Mouse (Mus musculus) lung, embryonic 14.5 days (tissue): ENCODE measurements around the gene Polr1e. TPM values are rescaled to one million over a fixed set of nuclear protein-coding genes. Genes with fewer than 3 reads are reported as not detected.

Experiments
- ATAC-seq: fragments of 200-750 bp; cut with Nextera tagmentation; 2 replicates; pipeline ENCODE4 v1.8.0; 2017; ENCODE audit warnings: mild to moderate bottlenecking, moderate TSS enrichment, moderate library complexity; ENCODE audit not compliant: insufficient read depth
- DNase-seq: peaks from one replicate; pipeline ENCODE4 v3.0.0-alpha.2; 2015
- H3K27ac ChIP-seq: fragments of 300-500 bp; sonication (generic); 2 replicates; pipeline ENCODE4 v1.5.1; 2014; ENCODE audit warnings: low read depth, mild to moderate bottlenecking, moderate library complexity
- H3K27me3 ChIP-seq: fragments of 300-500 bp; sonication (generic); 2 replicates; pipeline ENCODE4 v1.6.1; 2014; ENCODE audit warnings: low read length, control low read depth; ENCODE audit not compliant: insufficient read depth
- H3K36me3 ChIP-seq: fragments of 300-500 bp; sonication (generic); 2 replicates; pipeline ENCODE4 v1.6.1; 2014; ENCODE audit warnings: control low read depth; ENCODE audit not compliant: insufficient read depth
- H3K4me1 ChIP-seq: fragments of 300-500 bp; sonication (generic); 2 replicates; pipeline ENCODE4 v1.6.1; 2014; ENCODE audit warnings: antibody characterized with exemption, control low read depth; ENCODE audit not compliant: insufficient read depth
- H3K4me2 ChIP-seq: fragments of 300-500 bp; sonication (generic); 2 replicates; pipeline ENCODE4 v1.6.1; 2014; ENCODE audit warnings: mild to moderate bottlenecking
- H3K4me3 ChIP-seq: fragments of 300-500 bp; sonication (generic); 2 replicates; pipeline ENCODE4 v1.5.1; 2014; ENCODE audit warnings: low read depth, low read length
- H3K9ac ChIP-seq: fragments of 300-500 bp; sonication (generic); 2 replicates; pipeline ENCODE4 v1.6.1; 2014
- H3K9me3 ChIP-seq: fragments of 300-500 bp; sonication (generic); 2 replicates; pipeline ENCODE4 v1.6.1; 2016; ENCODE audit warnings: low read depth, low read length, control low read depth
- CTCF ChIP-seq: IDR thresholded peaks from 2 replicates; pipeline ENCODE4 v1.5.1; 2016; ENCODE audit warnings: antibody characterized with exemption, low read depth
- WGBS: fragments of 180-500 bp; shearing (Covaris S2); extraction: QIAGEN DNeasy Blood & Tissue Kit; methylation state at CpG from one replicate; pipeline ENCODE4 v1.1.7; 2014; 5-methylcytosine and 5-hydroxymethylcytosine counted together
- polyA plus RNA-seq: library from polyadenylated mRNA; unstranded; fragments of >200 nt; fragmentation: Nextera tagmentation; extraction: Ambion mirVana; gene quantifications from 2 replicates; pipeline ENCODE4 v1.2.1, GENCODE M21; 2014

Polr1e gene
- polyA plus RNA-seq: 40.1 and 43.3 TPM in 2 replicates

DNA sequence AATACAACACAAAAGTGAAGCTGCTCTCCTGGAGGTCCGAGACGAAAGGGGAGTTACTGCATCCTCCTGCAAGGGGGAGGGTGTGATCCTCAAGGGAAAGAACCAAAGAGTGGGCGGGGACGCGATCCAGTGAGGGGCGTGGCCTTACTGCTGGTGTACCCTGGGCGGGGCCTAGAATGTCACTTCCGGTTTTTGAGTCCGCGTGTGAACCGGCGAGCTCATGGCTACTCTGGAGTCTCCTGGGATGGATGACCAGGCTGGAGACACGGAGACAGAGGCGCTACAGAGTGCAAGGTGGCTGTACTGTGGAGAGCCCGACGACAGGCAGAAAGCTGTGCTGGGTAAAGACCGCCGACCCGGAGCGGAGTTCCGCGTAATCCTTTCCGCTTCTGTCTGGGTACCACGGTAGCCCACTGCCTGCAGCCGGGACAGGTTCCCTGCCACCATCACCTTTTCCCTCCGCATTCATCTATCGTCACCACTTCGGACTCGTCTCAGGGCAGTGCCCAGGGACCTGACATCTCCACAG is at the start of gene Polr1e:
Polr1e (plus strand) TSS at position 132 of the 529 bp plus-strand sequence.
- peak; percentile 89 for ATAC-seq

DNA sequence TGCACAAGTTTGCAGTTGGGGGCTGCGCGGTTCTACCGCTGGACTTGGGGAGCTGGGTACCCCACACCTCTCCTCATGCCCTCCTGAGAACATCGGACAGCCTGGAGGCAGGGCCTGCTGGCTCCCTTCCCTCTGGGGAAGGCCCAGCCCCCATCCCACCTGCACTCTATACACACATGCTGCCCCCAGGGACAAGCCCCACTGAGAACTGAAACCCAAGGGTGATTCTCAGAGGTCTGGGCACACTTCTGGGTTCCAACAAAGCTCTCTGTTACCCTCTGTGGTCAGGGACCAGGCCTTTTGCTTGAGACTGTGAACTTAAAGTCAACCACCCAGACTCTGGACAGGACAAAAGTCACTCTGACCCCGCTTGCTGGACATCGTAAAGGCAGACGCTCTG is 48.3 kb upstream of the Polr1e start:
- DNase-seq: no peak
- no peaks in the 10 kb centered on the region for H3K36me3 ChIP-seq
- H3K9me3 ChIP-seq: no peaks in the 10 kb centered on the region
- no peaks in the 10 kb centered on the region for H3K4me1 ChIP-seq
- no peak overlapping the region for H3K4me3 ChIP-seq
- H3K27me3 ChIP-seq: no peaks in the 10 kb centered on the region
- WGBS: 92% methylated on average over 7 of the region's 7 CpGs
- no peak for ATAC-seq
- no peak for TF ChIP-seq CTCF
- H3K9ac ChIP-seq: no peak overlapping the region
- no peak overlapping the region for H3K4me2 ChIP-seq
- H3K27ac ChIP-seq: no peak overlapping the region

More for the DNA sequence above, at the start of gene Polr1e:
- Histone ChIP-seq H3K4me2 (peak within 1 kb of the TSS; percentile 96), H3K4me1 (no peaks in the 10 kb centered on the region; the same call in 1 of the 2 replicates), H3K27ac (0 out of 2 replicates have a peak within 1 kb of the TSS, but pooled peaks have one; percentile 33), H3K9me3 (no peaks in the 10 kb centered on the region), H3K9ac (peak within 1 kb of the TSS; percentile 63), H3K4me3 (peak within 1 kb of the TSS; percentile 79), H3K27me3 (no peaks in the 10 kb centered on the region), H3K36me3 (0 out of 2 replicates have a peak, but pooled peaks cover 6% of the 10 kb centered on the region)
- TF ChIP-seq CTCF: 0 out of 2 replicates have a peak, but pooled peaks have one; percentile 2
- WGBS: under 1% methylated on average over 29 of the region's 29 CpGs
- peak; percentile 99 for DNase-seq

DNA sequence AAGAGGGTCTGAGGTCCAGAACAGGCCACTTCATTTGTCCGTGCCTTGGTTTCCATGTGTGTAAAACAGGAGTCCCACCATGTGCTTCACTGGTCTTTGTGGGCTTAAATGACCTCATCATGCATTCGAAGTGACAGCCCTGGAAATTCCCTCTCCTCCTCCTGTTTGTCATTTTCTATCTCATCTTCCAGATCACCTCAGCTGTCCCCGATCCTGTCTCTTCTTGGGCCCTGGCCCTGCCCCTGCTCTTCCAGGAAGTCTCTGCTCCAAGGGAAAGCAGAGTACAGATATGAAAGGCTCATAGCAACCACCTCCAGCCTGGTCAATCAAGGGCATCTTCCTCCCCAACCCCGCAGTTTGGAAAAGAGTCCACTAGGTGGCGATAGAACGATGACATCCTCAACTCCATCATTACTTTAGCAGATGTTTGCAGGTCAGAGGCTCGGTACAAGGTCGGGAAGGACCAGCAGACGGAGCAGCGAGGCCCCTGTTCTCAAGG is 47.7 kb upstream of the Polr1e start:
- ATAC-seq: no peak
- no peak overlapping the region for H3K4me3 ChIP-seq

DNA sequence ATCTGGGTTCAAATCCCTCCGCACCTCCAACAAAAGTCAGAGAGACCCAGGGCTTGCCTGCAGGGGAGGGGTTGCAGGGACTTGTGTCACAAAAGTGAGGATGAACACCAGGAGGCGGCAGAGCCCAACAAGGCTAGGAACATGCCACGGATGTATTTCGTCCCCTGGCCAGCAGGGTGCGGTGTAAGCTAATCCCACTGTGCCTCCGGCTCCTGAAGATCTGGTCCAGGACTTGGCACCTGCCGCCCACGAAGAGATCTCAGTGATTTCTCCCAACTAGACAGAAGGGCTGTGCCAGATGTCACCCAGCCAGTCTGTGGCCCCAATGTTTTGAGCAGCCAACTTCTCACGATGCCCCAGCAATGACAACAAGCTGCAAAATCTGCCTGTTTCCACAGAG is 44.9 kb upstream of the Polr1e start:
- Histone ChIP-seq H3K4me3 (peak overlapping the region; percentile 9; the same call in 1 of the 2 replicates), H3K9ac (peak overlapping the region; percentile 18; the same call in 1 of the 2 replicates), H3K4me2 (peak overlapping the region; percentile 54), H3K27ac (no peak overlapping the region), H3K36me3 (no peaks in the 10 kb centered on the region), H3K27me3 (no peaks in the 10 kb centered on the region), H3K4me1 (no peaks in the 10 kb centered on the region), H3K9me3 (no peaks in the 10 kb centered on the region)
- peak; percentile 90 for DNase-seq
- peak; percentile 61; the same call in 1 of the 2 replicates for ATAC-seq
- peak; percentile 97 for TF ChIP-seq CTCF
- WGBS: 14% methylated on average over 9 of the region's 9 CpGs

More for the DNA sequence above, 47.7 kb upstream of the Polr1e start:
- Histone ChIP-seq H3K4me1 (no peaks in the 10 kb centered on the region), H3K36me3 (no peaks in the 10 kb centered on the region), H3K9ac (no peak overlapping the region), H3K4me2 (no peak overlapping the region), H3K27me3 (no peaks in the 10 kb centered on the region), H3K9me3 (no peaks in the 10 kb centered on the region), H3K27ac (no peak overlapping the region)
- WGBS: 20% methylated on average over 10 of the region's 10 CpGs
- peak; percentile 71 for DNase-seq
- TF ChIP-seq CTCF: peak; percentile 82

DNA sequence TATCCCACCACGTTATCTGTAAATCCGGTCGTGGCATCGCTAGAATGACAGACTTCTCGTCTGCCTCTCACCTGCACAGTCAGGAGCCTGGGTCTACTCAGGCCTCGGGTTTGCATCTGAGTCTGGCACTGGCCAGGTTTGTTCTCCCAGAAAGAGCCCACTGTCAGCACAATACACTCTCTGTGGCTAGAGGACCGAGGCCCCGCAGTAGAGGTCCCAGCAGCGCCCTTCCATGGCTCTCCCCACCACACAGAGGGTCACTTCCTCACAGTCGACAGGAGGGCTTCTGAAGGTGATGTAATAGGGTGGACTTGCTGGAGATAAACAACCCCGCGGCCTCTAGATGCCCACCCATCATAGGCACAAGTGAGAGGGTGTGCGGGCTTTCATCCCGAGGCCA is 44.5 kb upstream of the Polr1e start:
- Histone ChIP-seq H3K27me3 (no peaks in the 10 kb centered on the region), H3K36me3 (no peaks in the 10 kb centered on the region), H3K9me3 (no peaks in the 10 kb centered on the region), H3K4me1 (no peaks in the 10 kb centered on the region), H3K4me2 (peak overlapping the region; percentile 54), H3K4me3 (peak overlapping the region; percentile 9; the same call in 1 of the 2 replicates), H3K9ac (peak overlapping the region; percentile 18; the same call in 1 of the 2 replicates), H3K27ac (no peak overlapping the region)
- no peak for DNase-seq
- TF ChIP-seq CTCF: no peak
- peak; percentile 42; the same call in 1 of the 2 replicates for ATAC-seq
- 41% methylated on average over 14 of the region's 14 CpGs for whole genome bisulfite sequencing

DNA sequence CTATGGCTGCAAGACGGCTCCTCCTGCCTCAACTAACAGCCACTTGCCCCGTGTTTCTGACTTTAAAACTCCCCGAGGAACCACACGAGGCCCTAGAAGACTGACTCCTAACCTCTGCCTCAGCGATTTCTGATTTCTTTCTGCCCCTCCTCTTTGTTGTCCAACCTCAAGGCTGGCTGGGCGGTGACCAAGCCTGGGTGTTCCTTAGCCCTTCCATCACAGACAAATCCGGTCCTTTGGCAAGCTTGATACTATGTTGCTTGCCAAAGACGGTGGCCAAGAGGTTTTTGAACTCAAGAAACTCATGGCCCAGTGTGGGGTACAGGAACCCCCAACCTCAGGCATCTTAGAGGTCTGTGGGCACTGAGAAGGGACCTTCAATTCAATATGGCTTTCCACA is 44.1 kb upstream of the Polr1e start:
- ATAC-seq (no peak), DNase-seq (no peak)
- Histone ChIP-seq H3K36me3 (no peaks in the 10 kb centered on the region), H3K9ac (no peak overlapping the region), H3K27me3 (no peaks in the 10 kb centered on the region), H3K9me3 (no peaks in the 10 kb centered on the region), H3K27ac (no peak overlapping the region), H3K4me3 (no peak overlapping the region), H3K4me1 (no peaks in the 10 kb centered on the region), H3K4me2 (no peak overlapping the region; the same call in 1 of the 2 replicates)
- 66% methylated on average over 8 of the region's 8 CpGs for WGBS
- TF ChIP-seq CTCF: no peak

DNA sequence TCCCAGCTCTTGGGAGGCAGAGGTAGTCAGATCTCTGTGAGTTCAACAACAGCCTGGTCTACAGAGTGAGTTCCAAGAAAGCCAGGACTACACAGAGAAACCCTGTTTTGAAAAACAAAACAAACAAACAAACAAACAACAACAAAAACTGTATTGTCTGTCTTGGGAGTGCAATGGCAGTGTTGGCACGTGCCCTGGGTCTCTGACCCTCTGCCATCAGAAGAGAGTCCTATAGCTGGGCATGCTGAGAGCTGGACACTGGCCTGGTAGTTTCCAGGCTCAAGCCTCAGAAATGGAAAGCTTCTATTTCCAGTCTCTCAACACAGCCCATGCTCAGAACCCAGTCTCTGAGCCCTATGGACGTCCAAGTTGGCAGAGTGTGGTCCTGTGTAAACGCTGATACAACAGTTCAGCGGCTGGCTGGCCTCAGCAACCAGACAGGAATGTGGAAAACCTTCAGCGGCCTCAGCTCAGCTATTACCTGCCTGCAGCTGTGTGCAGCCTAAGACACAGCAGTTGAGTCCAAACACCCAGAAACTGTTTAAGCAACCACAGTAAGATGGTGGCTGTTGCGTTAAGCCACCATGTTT is 42.3 kb upstream of the Polr1e start:
- Histone ChIP-seq H3K36me3 (no peaks in the 10 kb centered on the region), H3K4me1 (no peaks in the 10 kb centered on the region), H3K27me3 (no peaks in the 10 kb centered on the region), H3K27ac (no peak overlapping the region), H3K4me2 (no peak overlapping the region), H3K9ac (no peak overlapping the region), H3K4me3 (no peak overlapping the region), H3K9me3 (no peaks in the 10 kb centered on the region)
- DNase-seq (no peak), ATAC-seq (no peak)
- 63% methylated on average over 6 of the region's 6 CpGs for WGBS
- no peak for TF ChIP-seq CTCF
